Mouse (Mus musculus) thymus, postnatal 25 days (tissue): ENCODE data around the gene Bst2.

Experiments used
- DNase-seq: peaks from one replicate; pipeline ENCODE4 v3.0.0; 2022

Bst2 gene

GRCm38 (mm10) chr8:71537028-71537867 is at the start of gene Bst2:
Bst2 (minus strand) TSS chr8:71537456.
- DNase-seq, result peak; percentile 91

- peak; percentile 59 for DNase-seq
Measured at GRCm38 (mm10) chr8:71586891-71587290, 49.6 kb upstream of the Bst2 start.

GRCm38 (mm10) chr8:71580201-71580600 is 42.9 kb upstream of the Bst2 start:
- DNase-seq, result no peak

- DNase-seq, result no peak
Measured at GRCm38 (mm10) chr8:71579476-71579875, 42.2 kb upstream of the Bst2 start.

GRCm38 (mm10) chr8:71579009-71579408 is 41.8 kb upstream of the Bst2 start:
- DNase-seq, result no peak

GRCm38 (mm10) chr8:71577856-71578387 is 40.7 kb upstream of the Bst2 start:
- DNase-seq, result no peak

- no peak for DNase-seq
Measured at GRCm38 (mm10) chr8:71575020-71575419, 37.8 kb upstream of the Bst2 start.

- no peak for DNase-seq
Measured at GRCm38 (mm10) chr8:71574426-71574825, 37.2 kb upstream of the Bst2 start.

GRCm38 (mm10) chr8:71572847-71573633 is 35.8 kb upstream of the Bst2 start:
- no peak for DNase-seq

GRCm38 (mm10) chr8:71572077-71572476 is 34.8 kb upstream of the Bst2 start:
- no peak for DNase-seq

GRCm38 (mm10) chr8:71570291-71570954 is 33.2 kb upstream of the Bst2 start:
- DNase-seq, result peak; percentile 88

- peak; percentile 58 for DNase-seq
Measured at GRCm38 (mm10) chr8:71569366-71570290, 32.4 kb upstream of the Bst2 start.

- DNase-seq, result no peak
Measured at GRCm38 (mm10) chr8:71568941-71569340, 31.7 kb upstream of the Bst2 start.

- DNase-seq, result no peak
Measured at GRCm38 (mm10) chr8:71568387-71568937, 31.2 kb upstream of the Bst2 start, which contains the start of gene Slc27a1. Slc27a1 (plus strand) TSS chr8:71568882.

- DNase-seq, result no peak
Measured at GRCm38 (mm10) chr8:71567587-71567986, 30.3 kb upstream of the Bst2 start.

GRCm38 (mm10) chr8:71566501-71566900 is 29.2 kb upstream of the Bst2 start, which contains the start of gene Nxnl1:
Nxnl1 (minus strand) TSS chr8:71566601.
- DNase-seq, result no peak

- DNase-seq, result peak; percentile 16
Measured at GRCm38 (mm10) chr8:71563992-71564391, 26.7 kb upstream of the Bst2 start.

- peak; percentile 88 for DNase-seq
Measured at GRCm38 (mm10) chr8:71562751-71563150, 25.5 kb upstream of the Bst2 start.

- DNase-seq, result peak; percentile 79
Measured at GRCm38 (mm10) chr8:71561401-71561800, 24.1 kb upstream of the Bst2 start.

GRCm38 (mm10) chr8:71560765-71561164 is 23.5 kb upstream of the Bst2 start:
- DNase-seq, result no peak

GRCm38 (mm10) chr8:71560071-71560470 is 22.8 kb upstream of the Bst2 start:
- no peak for DNase-seq
